Mouse (Mus musculus) lung, adult 2 months (tissue): ENCODE measurements around the gene Ctnnd1.
A peak's percentile ranks its signal among the peaks of the same experiment; 100 is the strongest.

ENCODE experiments used
- CTCF ChIP-seq: fragments of 200-500 bp; IDR thresholded peaks from 2 replicates; pipeline ENCODE4 v1.5.1; 2011; ENCODE audit warnings: mild to moderate bottlenecking, low read length, control low read depth; ENCODE audit not compliant: insufficient read depth
- POLR2A ChIP-seq: fragments of 200-500 bp; IDR thresholded peaks from 2 replicates; pipeline ENCODE4 v1.6.1; 2011; ENCODE audit warnings: low read depth, mild to moderate bottlenecking, control low read depth, low read length, borderline replicate concordance; ENCODE audit errors: extremely low read depth

- no peak for TF ChIP-seq CTCF
- peak; percentile 63; the same call in 1 of the 2 replicates for TF ChIP-seq POLR2A
Observed at GRCm38 (mm10) chr2:84670569-84670933, 20.0 kb upstream of the Ctnnd1 start, which contains the start of gene Selenoh.
